Mouse (Mus musculus) embryonic fibroblast, embryonic 13.5 days (primary cell): ENCODE data around the gene Ptk6. TPM values are rescaled to one million over a fixed set of nuclear protein-coding genes. Genes with fewer than 3 reads are reported as not detected.
A peak's percentile ranks its signal among the peaks of the same experiment; 100 is the strongest.

Experiments
- H3K27ac ChIP-seq: 2 replicates; pipeline ENCODE4 v1.5.1; 2012; ENCODE audit warnings: low read length, control low read depth, inconsistent platforms; ENCODE audit not compliant: insufficient read depth
- H3K4me1 ChIP-seq: 2 replicates; pipeline ENCODE4 v1.6.1; 2011; ENCODE audit warnings: low read length; ENCODE audit not compliant: control insufficient read depth, insufficient read depth
- H3K4me3 ChIP-seq: 2 replicates; pipeline ENCODE4 v1.5.1; 2011; ENCODE audit warnings: mild to moderate bottlenecking, control low read depth, low read length; ENCODE audit not compliant: insufficient read depth
- CTCF ChIP-seq: IDR thresholded peaks from 2 replicates; pipeline ENCODE4 v1.5.1; 2011; ENCODE audit warnings: mild to moderate bottlenecking, control low read depth, low read length, moderate library complexity, borderline replicate concordance; ENCODE audit not compliant: insufficient read depth
- POLR2A ChIP-seq: IDR thresholded peaks from 2 replicates; pipeline ENCODE4 v1.6.1; 2011; ENCODE audit warnings: low read depth, mild to moderate bottlenecking, control low read depth, low read length, moderate library complexity
- polyA plus RNA-seq: library from polyadenylated mRNA; stranded (reverse); fragments of >200 nt; gene quantifications from 2 replicates; pipeline ENCODE4 v1.2.4, GENCODE M21; 2011; ENCODE audit warnings: low read depth; ENCODE audit not compliant: missing spikeins, insufficient read length

The Ptk6 gene
- polyA plus RNA-seq, 1 experiment, result not detected

DNA sequence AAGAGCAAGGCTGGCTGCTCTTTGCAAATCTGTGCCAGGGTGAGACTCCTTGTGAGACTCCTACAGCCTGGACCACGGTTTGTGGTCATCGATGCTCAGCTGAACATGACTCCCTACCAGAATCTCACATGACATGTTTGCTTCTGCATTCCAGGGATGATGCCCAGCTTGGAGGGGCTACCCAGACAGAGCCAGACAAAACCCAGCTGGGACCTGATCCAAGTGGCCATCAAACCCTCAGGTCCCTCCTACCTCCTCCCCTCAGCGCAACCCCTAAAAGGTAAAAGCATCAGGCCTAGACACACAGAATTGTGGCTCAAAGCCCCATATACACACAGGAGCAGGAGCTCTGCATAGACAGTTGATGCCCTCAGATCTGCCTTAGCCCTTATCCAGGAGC lies 48.2 kb downstream of the Ptk6 start:
- no peak for TF ChIP-seq CTCF
- TF ChIP-seq POLR2A, result no peak
- Histone ChIP-seq H3K4me1 (no peaks in the 10 kb centered on the region), H3K27ac (no peak overlapping the region), H3K4me3 (no peak overlapping the region)

GRCm38 (mm10) chr2:181153837-181154236 lies 48.8 kb downstream of the Ptk6 start:
- Histone ChIP-seq H3K27ac (no peak overlapping the region), H3K4me1 (no peaks in the 10 kb centered on the region), H3K4me3 (no peak overlapping the region)
- peak; percentile 28; the same call in 1 of the 2 replicates for TF ChIP-seq CTCF
- no peak for TF ChIP-seq POLR2A

- H3K27ac ChIP-seq, result no peak overlapping the region
- no peaks in the 10 kb centered on the region for H3K4me1 ChIP-seq
- no peak overlapping the region for H3K4me3 ChIP-seq
- TF ChIP-seq CTCF (no peak), POLR2A (no peak)
These were observed 49.5 kb downstream of the Ptk6 start for GRCm38 (mm10) chr2:181153131-181153530.

- H3K27ac ChIP-seq, result no peak overlapping the region
- no peak for TF ChIP-seq POLR2A
- H3K4me3 ChIP-seq, result no peak overlapping the region
- H3K4me1 ChIP-seq, result no peaks in the 10 kb centered on the region
These were observed 49.9 kb downstream of the Ptk6 start for GRCm38 (mm10) chr2:181152701-181153100.

DNA sequence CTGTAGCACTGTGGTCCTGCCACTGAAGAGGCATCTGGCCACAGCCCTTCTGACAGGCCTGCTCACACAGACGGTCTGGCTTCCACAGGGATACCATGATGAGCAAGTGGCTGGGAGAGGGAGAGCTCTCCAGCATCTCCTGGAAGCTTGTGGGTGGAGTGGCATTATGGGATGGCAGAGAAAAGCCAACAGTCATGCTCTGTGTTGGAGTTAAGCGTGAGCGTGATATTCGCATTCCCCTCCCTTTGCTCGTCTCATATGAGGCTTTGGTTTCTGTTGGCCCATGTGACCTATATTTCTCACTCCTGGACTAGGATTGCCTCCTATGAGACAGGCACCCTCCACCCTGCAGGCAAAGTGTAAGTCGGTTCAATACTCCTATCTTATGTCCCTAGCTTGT lies 52.3 kb downstream of the Ptk6 start:
- Histone ChIP-seq H3K4me1 (no peaks in the 10 kb centered on the region), H3K27ac (no peak overlapping the region), H3K4me3 (no peak overlapping the region)
- TF ChIP-seq POLR2A, result no peak
- no peak for TF ChIP-seq CTCF

GRCm38 (mm10) chr2:181148318-181148955 lies 54.2 kb downstream of the Ptk6 start:
- Histone ChIP-seq H3K4me1 (no peaks in the 10 kb centered on the region), H3K4me3 (peak overlapping the region; percentile 26; the same call in 1 of the 2 replicates), H3K27ac (no peak overlapping the region)
- TF ChIP-seq POLR2A (no peak), CTCF (no peak)

DNA sequence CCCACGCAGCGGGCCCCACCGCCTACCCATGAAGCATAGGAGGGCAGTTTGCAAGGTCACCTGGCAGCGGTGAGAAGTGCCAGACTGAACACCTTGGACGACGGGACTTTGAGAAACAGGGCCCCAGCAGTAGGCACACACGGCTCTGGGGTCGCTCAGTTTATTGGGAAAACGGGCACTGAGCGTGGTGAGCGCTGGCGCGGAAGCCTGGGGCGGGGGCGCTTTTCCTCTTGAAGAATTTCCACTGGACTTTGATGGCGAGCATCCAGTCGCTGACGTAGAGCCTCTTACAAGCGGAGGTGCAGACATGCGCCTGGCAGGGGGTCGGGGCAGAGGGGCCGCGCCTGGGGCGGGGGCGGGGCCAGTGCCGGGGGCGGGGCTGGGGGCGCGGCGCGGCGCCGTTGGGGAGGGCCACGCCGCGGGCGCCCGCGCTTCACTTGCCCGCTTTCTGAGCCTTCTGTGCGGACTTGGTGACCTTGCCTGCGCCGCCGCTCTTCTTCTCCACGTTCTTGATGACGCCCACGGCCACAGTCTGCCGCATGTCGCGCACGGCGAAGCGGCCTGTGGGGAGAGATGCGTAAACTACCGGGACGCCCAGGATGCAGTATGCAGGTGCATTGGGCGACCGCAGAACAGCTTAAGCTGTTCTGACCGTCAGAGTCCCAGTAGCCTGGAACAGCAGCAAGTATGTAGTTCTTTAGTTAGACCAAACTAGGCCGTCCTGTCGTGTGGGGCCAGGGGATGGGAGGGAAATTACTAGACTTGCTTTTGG lies 54.9 kb downstream of the Ptk6 start:
- H3K27ac ChIP-seq, result no peak overlapping the region
- H3K4me3 ChIP-seq, result peak overlapping the region; percentile 26

DNA sequence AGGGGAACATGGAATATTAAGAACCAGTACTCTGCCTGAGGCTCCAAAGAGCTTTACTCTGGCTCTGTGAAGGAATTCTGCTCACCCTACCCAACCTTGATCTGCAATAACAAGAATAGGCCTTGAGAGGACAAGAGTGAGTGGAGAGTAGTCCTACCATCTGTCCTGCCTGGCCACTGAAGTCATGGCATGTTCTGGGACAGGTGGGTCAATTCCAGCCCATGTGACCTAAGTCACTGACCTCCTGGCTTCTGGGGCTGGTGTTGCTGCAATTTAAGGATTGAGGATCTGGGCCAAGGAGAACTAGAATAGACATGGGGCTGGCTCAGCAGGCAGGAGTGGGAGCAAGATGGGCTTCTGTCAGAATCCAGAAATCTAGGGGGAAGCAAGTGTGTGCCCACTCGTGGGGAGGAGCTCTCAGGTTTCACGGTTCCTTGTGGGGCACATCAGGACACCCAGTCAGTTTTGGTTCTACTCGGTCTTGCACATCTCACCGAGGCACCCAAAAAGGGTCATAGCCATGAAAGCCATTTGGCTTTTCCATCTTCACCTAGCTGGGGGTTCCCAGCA lies 55.5 kb downstream of the Ptk6 start:
- no peak for TF ChIP-seq POLR2A
- TF ChIP-seq CTCF, result no peak
- Histone ChIP-seq H3K27ac (no peak overlapping the region), H3K4me1 (no peaks in the 10 kb centered on the region), H3K4me3 (no peak overlapping the region)

More for the DNA sequence above, 54.9 kb downstream of the Ptk6 start:
- no peak for TF ChIP-seq CTCF
- TF ChIP-seq POLR2A, result no peak
- H3K4me1 ChIP-seq, result no peaks in the 10 kb centered on the region

GRCm38 (mm10) chr2:181144675-181145074 lies 57.9 kb downstream of the Ptk6 start:
- Histone ChIP-seq H3K4me1 (no peaks in the 10 kb centered on the region), H3K4me3 (no peak overlapping the region), H3K27ac (no peak overlapping the region)
- no peak for TF ChIP-seq POLR2A
- TF ChIP-seq CTCF, result no peak

Other genes with a start within 250 kb of the Ptk6 start
- 1.5 and 3.1 TPM in 2 replicates for gene Nkain4, start 248.1 kb downstream of the Ptk6 start, polyA plus RNA-seq
- 88.3 and 96.5 TPM in 2 replicates for gene Arfgap1, start 235.6 kb downstream of the Ptk6 start, polyA plus RNA-seq
- gene Col20a1, start 216.3 kb downstream of the Ptk6 start, polyA plus RNA-seq, result 0.23 and 0.40 TPM in 2 replicates
- not detected in 2 replicates for gene Chrna4, start 159.2 kb downstream of the Ptk6 start, polyA plus RNA-seq
- not detected in 2 replicates for gene Kcnq2, start 67.5 kb downstream of the Ptk6 start, polyA plus RNA-seq
- not detected in 2 replicates for gene Eef1a2, start 45.8 kb downstream of the Ptk6 start, polyA plus RNA-seq
- gene Ppdpf, start 15.5 kb downstream of the Ptk6 start, polyA plus RNA-seq, result 37.8 and 40.9 TPM in 2 replicates
- gene Srms, start 10.4 kb upstream of the Ptk6 start, polyA plus RNA-seq, result not detected in 2 replicates
- gene Fndc11, start 17.2 kb upstream of the Ptk6 start, polyA plus RNA-seq, result not detected in 2 replicates
- gene Helz2, start 39.2 kb upstream of the Ptk6 start, polyA plus RNA-seq, result 10.5 and 12.3 TPM in 2 replicates
- 20.0 and 23.6 TPM in 2 replicates for gene Gmeb2, start 85.2 kb upstream of the Ptk6 start, polyA plus RNA-seq
- gene Stmn3, start 111.7 kb upstream of the Ptk6 start, polyA plus RNA-seq, result not detected in 2 replicates
- 40.8 and 43.5 TPM in 2 replicates for gene Rtel1, start 117.0 kb upstream of the Ptk6 start, polyA plus RNA-seq
- 13.5 and 19.1 TPM in 2 replicates for gene Zgpat, start 162.1 kb upstream of the Ptk6 start, polyA plus RNA-seq
- 32.8 and 37.6 TPM in 2 replicates for gene Arfrp1, start 162.6 kb upstream of the Ptk6 start, polyA plus RNA-seq
- 6.8 and 8.1 TPM in 2 replicates for gene Lime1, start 177.3 kb upstream of the Ptk6 start, polyA plus RNA-seq